Mouse (Mus musculus) kidney, postnatal 4 days (tissue): ENCODE measurements around the gene Chst11.
A peak's percentile ranks its signal among the peaks of the same experiment; 100 is the strongest.

ENCODE experiments used
- DNase-seq, 2 experiments: peaks; one replicate each; pipeline ENCODE4 v3.0.0; 2021; ENCODE audit warnings: mixed read lengths in 2 of 2

The Chst11 gene

GRCm38 (mm10) chr10:82984950-82985699, at the start of gene Chst11:
Gene Chst11, plus strand, starts transcription at chr10:82985498.
- DNase-seq: peak; percentile 81 to 89

GRCm38 (mm10) chr10:82935774-82936173, 49.5 kb upstream of the Chst11 start:
- no peak for DNase-seq

DNA sequence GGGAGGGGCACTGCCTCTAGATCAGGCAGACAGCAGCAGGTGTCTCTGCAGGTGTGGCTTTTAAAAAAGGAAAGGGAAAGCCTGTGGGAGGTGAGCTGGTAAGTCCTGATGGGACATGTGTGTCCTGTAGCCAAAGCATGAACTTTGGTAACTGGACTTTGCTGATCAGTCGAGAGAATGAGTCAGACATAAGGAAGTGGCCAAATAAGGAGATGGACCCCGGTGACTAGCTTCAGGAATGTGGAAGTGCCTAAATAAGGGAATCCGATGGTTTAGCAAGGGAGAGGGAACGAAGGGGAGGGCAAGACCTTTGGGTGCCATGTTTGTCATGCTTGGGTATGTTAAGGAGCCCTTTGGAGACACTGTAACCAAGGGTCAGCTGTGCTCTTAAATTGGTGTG, 31.9 kb upstream of the Chst11 start:
- DNase-seq: no peak

DNA sequence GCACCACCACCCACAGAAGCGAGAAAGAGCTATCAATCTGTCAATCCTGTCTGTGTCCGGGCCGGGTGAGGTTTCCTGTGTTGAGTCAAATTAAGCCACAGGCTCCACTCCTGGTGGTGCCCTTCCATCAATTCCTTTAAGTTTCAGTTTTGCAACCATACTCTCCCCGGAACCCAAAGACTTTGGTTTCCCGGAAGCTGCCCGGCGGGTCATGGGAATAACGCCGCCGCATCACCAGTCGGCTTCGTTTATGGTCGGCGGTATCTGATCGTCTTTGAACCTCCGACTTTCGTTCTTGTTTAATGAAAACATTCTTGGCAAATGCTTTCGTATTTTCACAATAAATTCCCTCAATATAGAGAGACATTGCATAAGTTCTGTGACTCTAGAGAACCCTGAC, 30.2 kb upstream of the Chst11 start:
- DNase-seq: no peak

- no peak for DNase-seq
These were observed 27.0 kb upstream of the Chst11 start for GRCm38 (mm10) chr10:82958218-82958761.

GRCm38 (mm10) chr10:82959316-82959715, 26.0 kb upstream of the Chst11 start:
- DNase-seq: no peak

- no peak for DNase-seq
These were observed 24.0 kb upstream of the Chst11 start for GRCm38 (mm10) chr10:82961302-82961701.

GRCm38 (mm10) chr10:82962018-82962417, 23.3 kb upstream of the Chst11 start:
- DNase-seq: no peak

DNA sequence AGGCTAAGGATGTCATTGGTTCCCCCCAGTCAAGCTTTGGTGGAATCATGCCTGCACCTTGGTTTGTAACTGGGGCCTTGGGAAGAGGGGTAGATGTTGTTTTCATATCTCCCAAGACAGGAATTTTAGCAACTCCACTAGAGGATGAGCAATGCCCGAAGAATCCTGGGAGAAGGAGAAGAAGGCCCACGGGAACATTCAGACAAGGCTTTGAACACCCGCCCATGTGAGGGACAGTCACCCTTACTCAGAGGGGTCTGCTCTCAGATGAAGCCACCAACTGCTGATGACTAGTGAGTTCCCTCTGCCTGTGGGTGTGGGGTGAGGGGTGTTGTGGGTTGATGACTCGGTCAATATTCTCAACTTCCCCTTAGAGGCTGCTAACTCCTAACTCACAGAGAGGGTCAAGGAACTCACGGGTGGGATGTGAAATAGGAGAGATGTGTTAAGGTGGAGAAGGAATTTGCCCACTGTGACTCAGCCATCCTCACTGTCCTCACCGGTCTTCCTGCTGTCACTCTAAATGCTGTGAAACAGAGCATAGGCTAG, 22.8 kb upstream of the Chst11 start:
- no peak for DNase-seq

DNA sequence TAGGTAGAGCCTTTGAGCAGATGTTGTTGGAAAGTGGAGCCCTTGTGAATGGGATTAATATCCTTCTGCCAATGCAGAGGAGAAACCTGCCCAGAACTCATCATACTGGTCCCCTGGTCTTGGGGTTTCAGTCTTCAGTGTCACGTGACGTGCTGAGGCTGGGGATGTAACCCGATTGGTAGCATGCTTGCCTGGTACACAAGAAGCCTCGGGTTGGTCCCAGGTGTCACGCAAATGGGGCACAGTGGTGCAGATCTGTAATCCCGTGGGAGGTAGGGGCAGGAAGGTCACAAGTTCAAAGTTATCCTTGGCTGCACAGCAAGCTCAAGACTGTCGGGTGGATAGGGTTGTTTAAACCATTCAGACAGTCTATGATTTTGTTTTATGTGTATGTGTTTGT, 20.8 kb upstream of the Chst11 start:
- no peak for DNase-seq

DNA sequence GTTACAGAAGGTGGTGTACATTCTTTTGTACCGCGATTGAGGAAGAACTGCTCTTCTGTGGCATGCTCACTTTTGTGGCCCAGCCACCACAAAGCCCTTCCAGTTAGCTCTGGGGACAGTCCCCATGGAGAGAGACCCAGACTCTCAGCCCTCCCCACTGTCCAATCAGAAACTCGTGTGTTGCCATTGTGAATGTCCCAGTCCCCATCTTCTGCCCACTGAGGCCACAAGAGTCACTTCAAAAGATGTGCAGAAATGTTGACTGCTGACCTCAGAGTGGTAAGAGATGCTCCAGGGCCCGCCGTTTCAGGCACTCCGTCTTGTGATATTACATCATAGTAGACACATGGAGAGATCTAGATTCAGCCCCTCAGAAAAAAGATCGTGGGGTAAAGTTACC, 18.6 kb upstream of the Chst11 start:
- no peak for DNase-seq

- no peak for DNase-seq
These were observed 15.7 kb upstream of the Chst11 start for GRCm38 (mm10) chr10:82969612-82970011.

GRCm38 (mm10) chr10:82971549-82971948, 13.7 kb upstream of the Chst11 start:
- DNase-seq: no peak

DNA sequence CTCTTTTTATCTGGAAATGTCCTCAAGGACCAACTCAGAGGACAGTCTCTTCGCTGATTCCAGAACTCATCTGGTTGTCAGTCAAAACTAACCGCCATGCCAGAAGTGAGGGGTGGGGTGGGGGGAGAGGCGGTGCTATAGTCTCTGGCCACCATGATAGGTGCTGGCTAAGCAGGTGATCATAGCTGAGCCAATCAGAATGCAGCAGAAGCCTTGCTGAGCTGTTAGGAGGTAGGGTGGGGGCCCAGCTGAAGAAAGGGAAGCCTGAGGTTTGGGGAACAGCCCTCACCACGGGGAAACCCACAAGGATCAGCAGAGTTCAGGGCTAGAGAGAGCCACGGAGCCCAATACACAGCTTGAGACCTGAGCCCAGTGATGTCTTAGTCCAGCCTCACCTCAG, 11.1 kb upstream of the Chst11 start:
- DNase-seq: no peak

- DNase-seq: no peak
These were observed 10.6 kb upstream of the Chst11 start for GRCm38 (mm10) chr10:82974627-82975177.

DNA sequence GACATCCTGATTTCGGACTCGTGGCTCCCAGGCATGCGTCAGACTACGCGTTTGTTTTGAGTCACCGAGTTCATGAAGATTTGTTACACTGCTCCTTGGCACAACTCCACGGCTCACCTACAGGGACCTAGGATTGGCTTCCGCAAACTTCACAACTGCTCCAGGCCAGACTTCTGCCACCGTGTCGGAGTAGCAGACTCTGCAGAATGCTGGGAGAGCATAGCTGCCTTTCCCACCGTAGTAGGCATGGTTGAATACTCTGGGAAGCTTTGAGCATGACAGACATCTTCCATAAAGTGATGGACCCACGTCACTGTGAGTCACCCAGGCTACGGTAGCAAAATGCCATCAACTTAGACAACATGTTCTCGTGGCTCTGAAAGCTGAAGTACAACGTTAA, 9.5 kb upstream of the Chst11 start:
- no peak for DNase-seq

DNA sequence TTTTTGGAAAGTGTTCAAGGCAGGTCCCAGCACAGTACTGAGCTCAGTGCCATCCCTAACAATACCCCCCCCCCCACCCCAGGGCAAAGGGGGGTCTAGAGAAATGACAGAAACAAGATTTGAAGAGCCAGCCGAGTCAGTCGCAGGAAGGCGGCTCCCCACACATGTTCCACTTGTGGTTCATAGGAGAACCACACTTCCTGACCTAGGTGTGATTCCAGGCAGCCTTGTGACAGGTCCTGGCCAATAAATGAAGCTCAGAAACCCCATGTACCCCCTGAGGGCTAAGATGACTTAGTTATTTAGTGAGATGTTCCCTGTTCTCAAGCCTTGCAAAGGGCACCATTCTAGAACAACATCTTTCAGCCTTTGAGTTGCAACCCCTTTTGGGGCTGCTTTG, 3.0 kb upstream of the Chst11 start:
- DNase-seq: no peak

DNA sequence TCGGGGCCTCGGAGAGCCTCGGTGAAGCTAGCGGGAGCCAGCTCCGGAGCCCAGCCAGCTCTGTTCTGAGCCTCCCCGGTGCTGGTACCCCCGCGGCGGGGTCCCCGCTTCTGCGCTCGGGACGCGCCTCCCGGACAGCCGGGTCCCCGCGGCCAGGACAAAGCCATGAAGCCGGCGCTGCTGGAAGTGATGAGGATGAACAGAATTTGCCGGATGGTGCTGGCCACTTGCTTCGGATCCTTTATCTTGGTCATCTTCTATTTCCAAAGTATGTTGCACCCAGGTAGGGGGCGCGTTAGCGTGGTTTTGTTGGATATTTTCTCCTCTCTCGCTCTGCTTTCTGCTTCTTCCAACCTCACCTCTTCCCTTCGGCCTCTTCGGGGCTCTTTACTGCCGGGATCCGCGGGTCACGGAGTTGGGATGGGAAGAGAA, 418 bp downstream of the Chst11 start:
- DNase-seq: peak; percentile 67 to 73

GRCm38 (mm10) chr10:82986251-82986992, 1.1 kb downstream of the Chst11 start:
- DNase-seq: peak; percentile 48 to 60

GRCm38 (mm10) chr10:82986993-82987349, 1.7 kb downstream of the Chst11 start:
- no peak for DNase-seq

- no peak for DNase-seq
These were observed 2.1 kb downstream of the Chst11 start for GRCm38 (mm10) chr10:82987394-82987793.

GRCm38 (mm10) chr10:82989418-82990025, 4.2 kb downstream of the Chst11 start:
- peak; percentile 41 to 68 for DNase-seq

DNA sequence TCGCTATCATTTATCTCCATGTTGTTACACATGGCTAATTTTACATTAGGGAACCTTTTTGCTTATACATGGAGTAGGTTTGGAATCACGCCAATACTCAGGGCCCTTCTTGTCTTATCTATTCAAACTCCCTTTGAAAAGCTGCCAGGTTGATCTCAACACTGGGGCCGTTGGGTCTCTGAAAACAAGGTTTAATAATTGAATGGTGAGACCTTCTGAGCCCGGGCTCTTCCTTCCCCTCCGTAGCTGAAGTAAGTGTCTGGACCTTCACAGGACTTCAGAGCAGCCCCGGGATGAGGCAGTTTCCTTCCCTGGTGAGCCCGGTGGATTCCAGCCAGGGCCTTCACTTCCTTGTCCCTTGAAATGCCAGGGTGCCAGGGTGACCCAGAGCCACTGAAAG, 5.6 kb downstream of the Chst11 start:
- DNase-seq: peak in 1 of 2 experiments; percentile 45
